Mouse (Mus musculus) frontal cortex, postnatal 36 days (tissue): Measurements from ENCODE around the gene Sugp2.
"Not testable (repeated sequence)": the region's sequence is repeated elsewhere in the genome, so short reads cannot be mapped to it uniquely, and the experiment has no call there.

Experiments
- DNase-seq, 2 experiments: peaks; one replicate each; pipeline ENCODE4 v3.0.0; 2022; ENCODE audit warnings: low spot score in 2 of 2

Gene Sugp2

GRCm38 (mm10) chr8:70234080-70234780 is at the start of gene Sugp2, which contains the start of gene Armc6:
Sugp2 (plus strand) TSS chr8:70234226.
Armc6 (minus strand) TSS chr8:70234466.
- peak; percentile 95 to 97 for DNase-seq

GRCm38 (mm10) chr8:70188707-70189106 is 45.3 kb upstream of the Sugp2 start:
- DNase-seq: no peak

- DNase-seq: no peak
Measured at GRCm38 (mm10) chr8:70193238-70193637, 40.8 kb upstream of the Sugp2 start.

GRCm38 (mm10) chr8:70194191-70194590 is 39.8 kb upstream of the Sugp2 start:
- DNase-seq: no peak

- DNase-seq: no peak
Measured at GRCm38 (mm10) chr8:70195762-70196161, 38.3 kb upstream of the Sugp2 start.

GRCm38 (mm10) chr8:70197603-70198002 is 36.4 kb upstream of the Sugp2 start:
- DNase-seq: no peak

- peak; percentile 52 to 58 for DNase-seq
Measured at GRCm38 (mm10) chr8:70200098-70200681, 33.8 kb upstream of the Sugp2 start.

GRCm38 (mm10) chr8:70201417-70201816 is 32.6 kb upstream of the Sugp2 start:
- DNase-seq: no peak

GRCm38 (mm10) chr8:70203072-70203471 is 31.0 kb upstream of the Sugp2 start:
- peak; percentile 28 to 38 for DNase-seq

- no peak for DNase-seq
Measured at GRCm38 (mm10) chr8:70204757-70205156, 29.3 kb upstream of the Sugp2 start.

- DNase-seq: no peak
Measured at GRCm38 (mm10) chr8:70208130-70208529, 25.9 kb upstream of the Sugp2 start.

GRCm38 (mm10) chr8:70210538-70210937 is 23.5 kb upstream of the Sugp2 start:
- DNase-seq: peak; percentile 49 to 59

GRCm38 (mm10) chr8:70211275-70211674 is 22.8 kb upstream of the Sugp2 start:
- DNase-seq: no peak

GRCm38 (mm10) chr8:70211726-70212111 is 22.3 kb upstream of the Sugp2 start:
- peak in 1 of 2 experiments; percentile 47 for DNase-seq

GRCm38 (mm10) chr8:70212112-70213055 is 21.6 kb upstream of the Sugp2 start, which contains the start of gene Slc25a42:
Slc25a42 (minus strand) TSS chr8:70212305.
- DNase-seq: peak; percentile 99

- no peak for DNase-seq
Measured at GRCm38 (mm10) chr8:70214411-70214810, 19.6 kb upstream of the Sugp2 start.

GRCm38 (mm10) chr8:70215092-70215491 is 18.9 kb upstream of the Sugp2 start:
- DNase-seq: no peak

- DNase-seq: not testable (repeated sequence)
Measured at GRCm38 (mm10) chr8:70216161-70216560, 17.9 kb upstream of the Sugp2 start.

GRCm38 (mm10) chr8:70216566-70216965 is 17.5 kb upstream of the Sugp2 start:
- peak; percentile 57 to 85 for DNase-seq

GRCm38 (mm10) chr8:70217441-70217840 is 16.6 kb upstream of the Sugp2 start:
- DNase-seq: no peak

- no peak for DNase-seq
Measured at GRCm38 (mm10) chr8:70219107-70219684, 14.8 kb upstream of the Sugp2 start.
